19 mouse cellular contexts compared by ENCODE assay signal in genomic region chr2:91408031-91408430, GRCm38 (mm10).
"Had no signal": no experiment of that assay in that cellular context is flagged by ENCODE, and none has a peak within 500 bp of the region (broad histone marks: within the 10 kb centered on the region; RNA-seq: fewer than 3 reads in every experiment).

No protein-coding gene starts in this region.

- H3K4me2 ChIP-seq: lung, embryonic 14.5 days; midbrain, embryonic 11.5 days; midbrain, embryonic 13.5 days; midbrain, embryonic 15.5 days; neural tube, embryonic 13.5 days; neural tube, embryonic 15.5 days; stomach, embryonic 15.5 days had no signal

- H3K9me3 ChIP-seq: midbrain, embryonic 13.5 days; midbrain, embryonic 15.5 days; neural tube, embryonic 13.5 days; neural tube, embryonic 15.5 days; stomach, embryonic 15.5 days had no signal

- ATAC-seq: midbrain, embryonic 13.5 days; midbrain, embryonic 15.5 days had no signal

- H3K4me3 ChIP-seq: megakaryocyte, embryonic 14.5 days; midbrain, embryonic 13.5 days; midbrain, embryonic 15.5 days; neural tube, embryonic 13.5 days; neural tube, embryonic 15.5 days; stomach, embryonic 15.5 days had no signal

- H3K9ac ChIP-seq: lung, embryonic 14.5 days; midbrain, embryonic 13.5 days; midbrain, embryonic 15.5 days; neural tube, embryonic 13.5 days; neural tube, embryonic 15.5 days; stomach, embryonic 15.5 days had no signal

- DNase-seq: lung, adult 18-20 months; lung, embryonic 14.5 days; lung, postnatal 14 days; lung, postnatal 36 days; retina, postnatal 1 day; right cerebral cortex, adult 18-20 months; right cerebral cortex, postnatal 25 days; right cerebral cortex, postnatal 4 days; thymus, adult 2 months; thymus, postnatal 25 days had no signal

- H3K27me3 ChIP-seq: midbrain, embryonic 13.5 days; midbrain, embryonic 15.5 days; neural tube, embryonic 13.5 days; neural tube, embryonic 15.5 days; stomach, embryonic 15.5 days had no signal

- H3K27ac ChIP-seq: macrophage; midbrain, embryonic 13.5 days; midbrain, embryonic 15.5 days; neural tube, embryonic 13.5 days; neural tube, embryonic 15.5 days; stomach, embryonic 15.5 days; stomach, postnatal 0 days had no signal

- H3K36me3 ChIP-seq: midbrain, embryonic 13.5 days; midbrain, embryonic 15.5 days; neural tube, embryonic 13.5 days; neural tube, embryonic 15.5 days; stomach, embryonic 15.5 days had no signal

- H3K4me1 ChIP-seq: megakaryocyte, embryonic 14.5 days; neural tube, embryonic 13.5 days; neural tube, embryonic 15.5 days; stomach, embryonic 15.5 days had no signal
